Mouse (Mus musculus): ENCODE measurements around the gene Lamb3. TPM values are rescaled to one million over a fixed set of nuclear protein-coding genes. Genes with fewer than 3 reads are reported as not detected.

The Lamb3 gene
- polyA plus RNA-seq, 1 experiment from 2014 or later, result 9.6 TPM

- no peak for ATAC-seq (replicated peaks; ENCODE audit: extremely low read depth, insufficient read depth, low FRiP score)
- H3K27ac ChIP-seq (ENCODE audit: low read length), result no peak overlapping the region
- H3K9ac ChIP-seq (ENCODE audit: low read length), result no peak overlapping the region
- H3K4me2 ChIP-seq (ENCODE audit: low read depth, low read length), result no peak overlapping the region
- no peaks in the 10 kb centered on the region for H3K9me3 ChIP-seq (replicated peaks; ENCODE audit: control insufficient read depth, low read length)
- no peaks in the 10 kb centered on the region for H3K4me1 ChIP-seq (ENCODE audit: control insufficient read depth, insufficient read depth, low read length)
- H3K27me3 ChIP-seq (ENCODE audit: control insufficient read depth, insufficient read depth, low read length), result no peaks in the 10 kb centered on the region
- no peak overlapping the region for H3K4me3 ChIP-seq (ENCODE audit: low read length)
- H3K36me3 ChIP-seq (ENCODE audit: control insufficient read depth, insufficient read depth), result no peaks in the 10 kb centered on the region
Observed at GRCm38 (mm10) chr1:193290686-193291085, 83.2 kb downstream of the Lamb3 start.

- H3K4me1 ChIP-seq (ENCODE audit: control insufficient read depth, insufficient read depth, low read length), result no peaks in the 10 kb centered on the region
- no peak overlapping the region for H3K4me2 ChIP-seq (ENCODE audit: low read depth, low read length)
- H3K27ac ChIP-seq (ENCODE audit: low read length), result no peak overlapping the region
- H3K9me3 ChIP-seq (replicated peaks; ENCODE audit: control insufficient read depth, low read length), result no peaks in the 10 kb centered on the region
- 52% methylated on average over 2 of the region's 2 CpGs for WGBS
- no peak for ATAC-seq (replicated peaks; ENCODE audit: extremely low read depth, insufficient read depth, low FRiP score)
- no peak overlapping the region for H3K4me3 ChIP-seq (ENCODE audit: low read length)
- no peaks in the 10 kb centered on the region for H3K27me3 ChIP-seq (ENCODE audit: control insufficient read depth, insufficient read depth, low read length)
- no peak overlapping the region for H3K9ac ChIP-seq (ENCODE audit: low read length)
- no peaks in the 10 kb centered on the region for H3K36me3 ChIP-seq (ENCODE audit: control insufficient read depth, insufficient read depth)
Observed at GRCm38 (mm10) chr1:193293039-193293438, 85.5 kb downstream of the Lamb3 start.

DNA sequence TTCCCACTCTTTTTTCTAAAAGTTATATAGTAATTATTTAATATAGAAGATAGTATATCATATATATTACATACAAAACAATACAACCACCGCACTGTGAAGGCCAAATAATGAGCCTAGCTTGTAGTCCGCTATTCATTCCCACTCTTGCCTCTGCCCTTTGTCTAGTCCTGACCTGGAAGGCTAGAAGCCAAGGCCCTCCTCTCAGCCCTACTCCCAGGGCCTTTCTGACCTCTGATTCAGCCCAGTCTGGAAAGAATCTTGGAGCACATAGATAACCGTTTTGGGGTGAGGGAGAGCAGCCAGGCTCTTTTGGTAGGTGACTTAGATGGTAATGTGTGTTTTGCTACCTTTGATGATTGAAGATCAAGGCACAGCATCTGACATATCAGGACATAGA lies 86.4 kb downstream of the Lamb3 start:
- no peak for ATAC-seq (replicated peaks; ENCODE audit: extremely low read depth, insufficient read depth, low FRiP score)
- H3K27me3 ChIP-seq (ENCODE audit: control insufficient read depth, insufficient read depth, low read length), result no peaks in the 10 kb centered on the region
- no peak overlapping the region for H3K4me2 ChIP-seq (ENCODE audit: low read depth, low read length)
- no peaks in the 10 kb centered on the region for H3K9me3 ChIP-seq (replicated peaks; ENCODE audit: control insufficient read depth, low read length)
- no peak overlapping the region for H3K27ac ChIP-seq (ENCODE audit: low read length)
- H3K4me1 ChIP-seq (ENCODE audit: control insufficient read depth, insufficient read depth, low read length), result no peaks in the 10 kb centered on the region
- H3K9ac ChIP-seq (ENCODE audit: low read length), result no peak overlapping the region
- WGBS, result 73% methylated on average over 3 of the region's 3 CpGs
- H3K4me3 ChIP-seq (ENCODE audit: low read length), result no peak overlapping the region
- H3K36me3 ChIP-seq (ENCODE audit: control insufficient read depth, insufficient read depth), result no peaks in the 10 kb centered on the region

- Histone ChIP-seq H3K4me2 (ENCODE audit: low read depth, low read length) (no peak overlapping the region), H3K36me3 (ENCODE audit: control insufficient read depth, insufficient read depth) (no peaks in the 10 kb centered on the region), H3K9me3 (replicated peaks; ENCODE audit: control insufficient read depth, low read length) (no peaks in the 10 kb centered on the region), H3K27ac (ENCODE audit: low read length) (no peak overlapping the region), H3K27me3 (ENCODE audit: control insufficient read depth, insufficient read depth, low read length) (no peaks in the 10 kb centered on the region), H3K4me1 (ENCODE audit: control insufficient read depth, insufficient read depth, low read length) (no peaks in the 10 kb centered on the region), H3K4me3 (ENCODE audit: low read length) (no peak overlapping the region), H3K9ac (ENCODE audit: low read length) (no peak overlapping the region)
- ATAC-seq (replicated peaks; ENCODE audit: extremely low read depth, insufficient read depth, low FRiP score), result no peak
- WGBS, result 71% methylated on average over 5 of the region's 5 CpGs
Observed at GRCm38 (mm10) chr1:193295920-193296319, 88.4 kb downstream of the Lamb3 start.

GRCm38 (mm10) chr1:193298141-193298765 lies 90.8 kb downstream of the Lamb3 start:
- Histone ChIP-seq H3K4me3 (ENCODE audit: low read length) (no peak overlapping the region), H3K27me3 (ENCODE audit: control insufficient read depth, insufficient read depth, low read length) (no peaks in the 10 kb centered on the region), H3K27ac (ENCODE audit: low read length) (no peak overlapping the region), H3K9me3 (replicated peaks; ENCODE audit: control insufficient read depth, low read length) (no peaks in the 10 kb centered on the region), H3K9ac (ENCODE audit: low read length) (no peak overlapping the region), H3K36me3 (ENCODE audit: control insufficient read depth, insufficient read depth) (no peaks in the 10 kb centered on the region), H3K4me1 (ENCODE audit: control insufficient read depth, insufficient read depth, low read length) (peaks cover 4% of the 10 kb centered on the region; the same call in 1 of the 2 replicates), H3K4me2 (ENCODE audit: low read depth, low read length) (no peak overlapping the region)
- WGBS, result 80% methylated on average over 3 of the region's 3 CpGs
- no peak for ATAC-seq (replicated peaks; ENCODE audit: extremely low read depth, insufficient read depth, low FRiP score)

- Histone ChIP-seq H3K36me3 (ENCODE audit: control insufficient read depth, insufficient read depth) (no peaks in the 10 kb centered on the region), H3K9me3 (replicated peaks; ENCODE audit: control insufficient read depth, low read length) (no peaks in the 10 kb centered on the region), H3K4me1 (ENCODE audit: control insufficient read depth, insufficient read depth, low read length) (peaks cover 4% of the 10 kb centered on the region; the same call in 1 of the 2 replicates), H3K27me3 (ENCODE audit: control insufficient read depth, insufficient read depth, low read length) (no peaks in the 10 kb centered on the region), H3K4me3 (ENCODE audit: low read length) (no peak overlapping the region), H3K9ac (ENCODE audit: low read length) (no peak overlapping the region), H3K27ac (ENCODE audit: low read length) (no peak overlapping the region), H3K4me2 (ENCODE audit: low read depth, low read length) (no peak overlapping the region)
- WGBS, result 82% methylated on average over 1 of the region's 1 CpGs
- no peak for ATAC-seq (replicated peaks; ENCODE audit: extremely low read depth, insufficient read depth, low FRiP score)
Observed at GRCm38 (mm10) chr1:193299995-193300394, 92.5 kb downstream of the Lamb3 start.

- Histone ChIP-seq H3K9me3 (replicated peaks; ENCODE audit: control insufficient read depth, low read length) (no peaks in the 10 kb centered on the region), H3K4me3 (ENCODE audit: low read length) (no peak overlapping the region), H3K27me3 (ENCODE audit: control insufficient read depth, insufficient read depth, low read length) (no peaks in the 10 kb centered on the region), H3K27ac (ENCODE audit: low read length) (no peak overlapping the region), H3K9ac (ENCODE audit: low read length) (no peak overlapping the region), H3K4me2 (ENCODE audit: low read depth, low read length) (no peak overlapping the region), H3K36me3 (ENCODE audit: control insufficient read depth, insufficient read depth) (no peaks in the 10 kb centered on the region), H3K4me1 (ENCODE audit: control insufficient read depth, insufficient read depth, low read length) (peaks cover 4% of the 10 kb centered on the region; the same call in 1 of the 2 replicates)
- ATAC-seq (replicated peaks; ENCODE audit: extremely low read depth, insufficient read depth, low FRiP score), result no peak
- WGBS, result 60% methylated on average over 6 of the region's 6 CpGs
Observed at GRCm38 (mm10) chr1:193301216-193302092, 94.0 kb downstream of the Lamb3 start.

DNA sequence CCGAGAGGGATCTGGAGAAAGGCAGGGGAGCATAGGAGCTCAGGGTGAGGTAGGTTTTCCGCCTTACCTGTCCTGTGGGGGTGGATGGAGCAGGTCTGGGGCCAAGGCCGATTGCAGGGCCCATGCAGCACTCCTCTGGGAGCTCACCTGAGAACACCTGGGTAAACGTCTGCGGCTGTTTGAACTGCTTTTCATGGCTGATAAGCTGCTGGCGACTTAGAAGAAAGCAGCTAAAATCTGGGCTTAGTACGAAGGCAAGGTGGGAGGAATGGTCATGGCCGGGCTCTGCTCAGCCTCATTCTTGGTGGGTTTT lies 94.5 kb downstream of the Lamb3 start:
- no peak for ATAC-seq (replicated peaks; ENCODE audit: extremely low read depth, insufficient read depth, low FRiP score)
- Histone ChIP-seq H3K9ac (ENCODE audit: low read length) (no peak overlapping the region), H3K4me3 (ENCODE audit: low read length) (no peak overlapping the region), H3K4me2 (ENCODE audit: low read depth, low read length) (no peak overlapping the region), H3K9me3 (replicated peaks; ENCODE audit: control insufficient read depth, low read length) (no peaks in the 10 kb centered on the region), H3K27me3 (ENCODE audit: control insufficient read depth, insufficient read depth, low read length) (no peaks in the 10 kb centered on the region), H3K4me1 (ENCODE audit: control insufficient read depth, insufficient read depth, low read length) (peaks cover 4% of the 10 kb centered on the region; the same call in 1 of the 2 replicates), H3K27ac (ENCODE audit: low read length) (no peak overlapping the region), H3K36me3 (ENCODE audit: control insufficient read depth, insufficient read depth) (no peaks in the 10 kb centered on the region)
- 58% methylated on average over 8 of the region's 8 CpGs for WGBS

DNA sequence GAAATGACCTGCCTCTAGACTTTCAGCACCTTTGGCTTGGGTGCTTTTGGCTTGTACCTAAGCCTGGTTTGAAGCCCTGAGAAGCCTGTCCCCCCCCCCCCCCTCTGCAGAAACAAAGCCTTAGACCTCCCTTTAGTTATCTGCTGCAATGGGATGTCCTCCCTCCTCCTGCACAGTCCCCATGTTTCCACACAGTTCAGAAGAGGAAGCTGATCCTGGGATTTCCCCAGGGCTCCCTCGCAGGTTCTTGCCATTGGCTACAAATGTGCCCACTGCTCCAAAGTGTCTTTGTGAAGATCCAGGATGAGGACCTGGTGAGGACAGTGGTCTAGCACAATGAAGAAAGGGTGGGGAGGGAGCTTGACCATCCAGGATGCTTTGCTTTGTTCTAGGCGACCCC lies 95.6 kb downstream of the Lamb3 start:
- Histone ChIP-seq H3K4me3 (ENCODE audit: low read length) (no peak overlapping the region), H3K9ac (ENCODE audit: low read length) (no peak overlapping the region), H3K36me3 (ENCODE audit: control insufficient read depth, insufficient read depth) (no peaks in the 10 kb centered on the region), H3K4me2 (ENCODE audit: low read depth, low read length) (no peak overlapping the region), H3K27ac (ENCODE audit: low read length) (no peak overlapping the region), H3K27me3 (ENCODE audit: control insufficient read depth, insufficient read depth, low read length) (no peaks in the 10 kb centered on the region), H3K4me1 (ENCODE audit: control insufficient read depth, insufficient read depth, low read length) (peaks cover 4% of the 10 kb centered on the region; the same call in 1 of the 2 replicates), H3K9me3 (replicated peaks; ENCODE audit: control insufficient read depth, low read length) (no peaks in the 10 kb centered on the region)
- ATAC-seq (replicated peaks; ENCODE audit: extremely low read depth, insufficient read depth, low FRiP score), result no peak
- 70% methylated on average over 2 of the region's 2 CpGs for WGBS
